Mouse (Mus musculus) effector memory CD4-positive, alpha-beta T cell, adult 5 months (primary cell): Measurements from ENCODE around the gene Spaca5. TPM values are rescaled to one million over a fixed set of nuclear protein-coding genes. Genes with fewer than 3 reads are reported as not detected.

Source experiments
- polyA plus RNA-seq: library from polyadenylated mRNA; unstranded; fragments of 100-300 nt; shearing (Covaris generic); gene quantifications from one replicate; pipeline ENCODE4 v1.2.1, GENCODE M21; 2017

Gene Spaca5
- polyA plus RNA-seq: not detected

GRCm38 (mm10) chrX:21068106-21068505, at the start of gene Spaca5:
TSS of gene Spaca5 (plus strand) at chrX:21068406.

GRCm38 (mm10) chrX:21061866-21062543, 6.2 kb upstream of the Spaca5 start, which contains the start of gene Zfp182:
TSS of gene Zfp182 (minus strand) at chrX:21062316.

GRCm38 (mm10) chrX:21088983-21089866, 21.0 kb downstream of the Spaca5 start, which contains the start of gene Zfp300:
TSS of gene Zfp300 (minus strand) at chrX:21089527.

GRCm38 (mm10) chrX:21115520-21115919, 47.3 kb downstream of the Spaca5 start, which contains the start of gene Ssxa1:
TSS of gene Ssxa1 (plus strand) at chrX:21115820.

Other genes with a start within 250 kb of the Spaca5 start
- not detected for gene Timp1, start 198.2 kb upstream of the Spaca5 start, polyA plus RNA-seq
- 0.15 TPM for gene Syn1, start 147.4 kb upstream of the Spaca5 start, polyA plus RNA-seq
- 1.1 TPM for gene Cfp, start 136.9 kb upstream of the Spaca5 start, polyA plus RNA-seq
- 9.1 TPM for gene Elk1, start 117.8 kb upstream of the Spaca5 start, polyA plus RNA-seq
- gene Uxt, start 106.4 kb upstream of the Spaca5 start, polyA plus RNA-seq: 41.2 TPM
- 10.8 TPM for gene Zfp182, start 6.1 kb upstream of the Spaca5 start, polyA plus RNA-seq
- 0.81 TPM for gene Zfp300, start 21.1 kb downstream of the Spaca5 start, polyA plus RNA-seq
- gene Ssxa1, start 47.4 kb downstream of the Spaca5 start, polyA plus RNA-seq: not detected
- gene Gm21876, start 107.2 kb downstream of the Spaca5 start, polyA plus RNA-seq: not detected